Comparison of ENCODE assay signal across 8 mouse cellular contexts in genomic region chr5:137277360-137278342, GRCm38 (mm10). TPM values are rescaled to one million over a fixed set of nuclear protein-coding genes. Genes with fewer than 3 reads are reported as not detected.
DNase-seq lines count a peak whose midpoint lies in the region; ATAC-seq lines count a peak whose summit lies in the region.

No protein-coding gene starts in this region.

- no peak overlapping the region for H3K4me3 ChIP-seq in neural tube, embryonic 11.5 days (ENCODE audit: low read depth, low read length)
- 0 out of 2 replicates have a peak overlapping the region, but pooled peaks have one; percentile 8 for H3K4me3 ChIP-seq in intestine, embryonic 15.5 days (replicated peaks)
- no peak overlapping the region for H3K4me3 ChIP-seq in midbrain, embryonic 15.5 days

- no peaks in the 10 kb centered on the region for H3K36me3 ChIP-seq in neural tube, embryonic 11.5 days (ENCODE audit: control insufficient read depth, insufficient read depth, low read length)
- no peaks in the 10 kb centered on the region for H3K36me3 ChIP-seq in intestine, embryonic 15.5 days
- no peaks in the 10 kb centered on the region for H3K36me3 ChIP-seq in midbrain, embryonic 15.5 days (replicated peaks)

- H3K9ac ChIP-seq in neural tube, embryonic 11.5 days (ENCODE audit: low read length) = no peak overlapping the region
- peak overlapping the region; percentile 28; the same call in 1 of the 2 replicates for H3K9ac ChIP-seq in intestine, embryonic 15.5 days
- no peak overlapping the region for H3K9ac ChIP-seq in midbrain, embryonic 15.5 days

- H3K4me2 ChIP-seq in neural tube, embryonic 11.5 days (ENCODE audit: low read depth) = 0 out of 2 replicates have a peak overlapping the region, but pooled peaks have one; percentile 4
- peak overlapping the region; percentile 46 for H3K4me2 ChIP-seq in intestine, embryonic 15.5 days (replicated peaks)
- H3K4me2 ChIP-seq in midbrain, embryonic 15.5 days = no peak overlapping the region

- WGBS in neural tube, embryonic 11.5 days = 34% methylated on average over 18 of the region's 18 CpGs
- WGBS in intestine, embryonic 15.5 days = 23% methylated on average over 18 of the region's 18 CpGs
- WGBS in midbrain, embryonic 15.5 days = 54% methylated on average over 18 of the region's 18 CpGs

- H3K9me3 ChIP-seq in neural tube, embryonic 11.5 days (ENCODE audit: control insufficient read depth, low read length) = no peaks in the 10 kb centered on the region
- H3K9me3 ChIP-seq in intestine, embryonic 15.5 days = no peaks in the 10 kb centered on the region
- peaks cover 6% of the 10 kb centered on the region; the same call in 1 of the 2 replicates for H3K9me3 ChIP-seq in midbrain, embryonic 15.5 days

- DNase-seq in adrenal gland, postnatal 10 days = peak; percentile 51
- DNase-seq in adrenal gland, postnatal 25 days = no peak
- DNase-seq in neural tube, embryonic 11.5 days (ENCODE audit: low spot score) = peak; percentile 55
- no peak for DNase-seq in neural tube, embryonic 10.5 days (ENCODE audit: extremely low spot score, low spot score)
- DNase-seq in layer of hippocampus, adult 8-10 months (ENCODE audit: low spot score in 2 of 2) = no peak
- no peak for DNase-seq in frontal cortex, adult 2 months (ENCODE audit: extremely low spot score in 1 of 2, low spot score in 1 of 2)

- H3K4me1 ChIP-seq in neural tube, embryonic 11.5 days (ENCODE audit: control insufficient read depth, insufficient read depth, low read length) = no peaks in the 10 kb centered on the region
- H3K4me1 ChIP-seq in intestine, embryonic 15.5 days (replicated peaks) = no peaks in the 10 kb centered on the region
- H3K4me1 ChIP-seq in midbrain, embryonic 15.5 days = no peaks in the 10 kb centered on the region

- H3K27me3 ChIP-seq in neural tube, embryonic 11.5 days (ENCODE audit: control insufficient read depth, insufficient read depth, low read length) = no peaks in the 10 kb centered on the region
- H3K27me3 ChIP-seq in intestine, embryonic 15.5 days (replicated peaks) = no peaks in the 10 kb centered on the region
- no peaks in the 10 kb centered on the region for H3K27me3 ChIP-seq in midbrain, embryonic 15.5 days (replicated peaks)

- ATAC-seq in neural tube, embryonic 11.5 days (ENCODE audit: insufficient read depth, low FRiP score, low TSS enrichment) = no peak
- ATAC-seq in intestine, embryonic 15.5 days = peak; percentile 93
- no peak for ATAC-seq in midbrain, embryonic 15.5 days (replicated peaks)

- H3K27ac ChIP-seq in neural tube, embryonic 11.5 days (ENCODE audit: low read depth, low read length) = no peak overlapping the region
- H3K27ac ChIP-seq in intestine, embryonic 15.5 days = peak overlapping the region; percentile 95
- 0 out of 2 replicates have a peak overlapping the region, but pooled peaks have one; percentile 26 for H3K27ac ChIP-seq in midbrain, embryonic 15.5 days

RNA-seq across cellular contexts. Expression of gene Ache, which starts 9.7 kb away (rescaled TPM):
- 10 to 100 TPM; 11.6 to 21.3 TPM for total RNA-seq in adrenal gland, postnatal 10 days (2021)
- total RNA-seq in adrenal gland, postnatal 25 days (2021) = 6.7 and 10.9 TPM in 2 replicates
- polyA plus RNA-seq in neural tube, embryonic 11.5 days (2014; fragmentation: Nextera tagmentation; extraction: Ambion mirVana) = 14.5 and 14.7 TPM in 2 replicates
- 9.5 and 9.7 TPM in 2 replicates for polyA plus RNA-seq in intestine, embryonic 15.5 days (2015; fragmentation: Nextera tagmentation; extraction: Ambion mirVana)
- polyA plus RNA-seq in midbrain, embryonic 15.5 days (2015; fragmentation: Nextera tagmentation; extraction: Ambion mirVana) = 39.8 and 45.6 TPM in 2 replicates
- total RNA-seq in layer of hippocampus, adult 8-10 months (2022) = 10 to 100 TPM; 61.0 to 73.5 (median 63.6) TPM
- polyA plus RNA-seq in frontal cortex, adult 2 months (2012; rRNA removed) = 63.7 and 65.6 TPM in 2 replicates

RNA-seq across cellular contexts. Expression of gene Ufsp1, which starts 16.8 kb away (rescaled TPM):
- 10 to 100 TPM in 1 of 2 experiments, 1 to 10 TPM in 1; 7.6 to 11.5 TPM for total RNA-seq in adrenal gland, postnatal 10 days (2021)
- total RNA-seq in adrenal gland, postnatal 25 days (2021) = 9.6 and 12.1 TPM in 2 replicates
- 9.3 and 10.9 TPM in 2 replicates for polyA plus RNA-seq in neural tube, embryonic 11.5 days (2014; fragmentation: Nextera tagmentation; extraction: Ambion mirVana)
- polyA plus RNA-seq in intestine, embryonic 15.5 days (2015; fragmentation: Nextera tagmentation; extraction: Ambion mirVana) = 7.8 and 8.5 TPM in 2 replicates
- polyA plus RNA-seq in midbrain, embryonic 15.5 days (2015; fragmentation: Nextera tagmentation; extraction: Ambion mirVana) = 18.2 and 18.7 TPM in 2 replicates
- 10 to 100 TPM in 3 of 4 experiments, 1 to 10 TPM in 1; 7.4 to 14.7 (median 12.7) TPM for total RNA-seq in layer of hippocampus, adult 8-10 months (2022)
- polyA plus RNA-seq in frontal cortex, adult 2 months (2012; rRNA removed) = 12.4 and 13.1 TPM in 2 replicates

RNA-seq across cellular contexts. Expression of gene Srrt, which starts 29.8 kb away (rescaled TPM):
- 100 to 1,000 TPM; 130 to 173 TPM for total RNA-seq in adrenal gland, postnatal 10 days (2021)
- total RNA-seq in adrenal gland, postnatal 25 days (2021) = 164 and 195 TPM in 2 replicates
- polyA plus RNA-seq in neural tube, embryonic 11.5 days (2014; fragmentation: Nextera tagmentation; extraction: Ambion mirVana) = 151 and 166 TPM in 2 replicates
- 117 and 120 TPM in 2 replicates for polyA plus RNA-seq in intestine, embryonic 15.5 days (2015; fragmentation: Nextera tagmentation; extraction: Ambion mirVana)
- 106 and 107 TPM in 2 replicates for polyA plus RNA-seq in midbrain, embryonic 15.5 days (2015; fragmentation: Nextera tagmentation; extraction: Ambion mirVana)
- total RNA-seq in layer of hippocampus, adult 8-10 months (2022) = 100 to 1,000 TPM; 220 to 278 (median 242) TPM
- 268 and 278 TPM in 2 replicates for polyA plus RNA-seq in frontal cortex, adult 2 months (2012; rRNA removed)

RNA-seq across cellular contexts. Expression of gene Trip6, which starts 36.6 kb away (rescaled TPM):
- total RNA-seq in adrenal gland, postnatal 10 days (2021) = 10 to 100 TPM; 33.6 to 36.8 TPM
- 32.3 and 40.8 TPM in 2 replicates for total RNA-seq in adrenal gland, postnatal 25 days (2021)
- 38.1 and 40.3 TPM in 2 replicates for polyA plus RNA-seq in neural tube, embryonic 11.5 days (2014; fragmentation: Nextera tagmentation; extraction: Ambion mirVana)
- polyA plus RNA-seq in intestine, embryonic 15.5 days (2015; fragmentation: Nextera tagmentation; extraction: Ambion mirVana) = 63.9 and 64.8 TPM in 2 replicates
- 14.7 and 19.1 TPM in 2 replicates for polyA plus RNA-seq in midbrain, embryonic 15.5 days (2015; fragmentation: Nextera tagmentation; extraction: Ambion mirVana)
- total RNA-seq in layer of hippocampus, adult 8-10 months (2022) = 1 to 10 TPM; 6.1 to 8.0 (median 6.7) TPM
- polyA plus RNA-seq in frontal cortex, adult 2 months (2012; rRNA removed) = 8.5 and 9.0 TPM in 2 replicates

RNA-seq across cellular contexts. Expression of gene Slc12a9, which starts 55.7 kb away (rescaled TPM):
- total RNA-seq in adrenal gland, postnatal 10 days (2021) = 10 to 100 TPM in 1 of 2 experiments, 1 to 10 TPM in 1; 9.2 to 12.6 TPM
- 9.2 and 17.7 TPM in 2 replicates for total RNA-seq in adrenal gland, postnatal 25 days (2021)
- polyA plus RNA-seq in neural tube, embryonic 11.5 days (2014; fragmentation: Nextera tagmentation; extraction: Ambion mirVana) = 7.9 and 9.0 TPM in 2 replicates
- polyA plus RNA-seq in intestine, embryonic 15.5 days (2015; fragmentation: Nextera tagmentation; extraction: Ambion mirVana) = 14.3 and 15.9 TPM in 2 replicates
- polyA plus RNA-seq in midbrain, embryonic 15.5 days (2015; fragmentation: Nextera tagmentation; extraction: Ambion mirVana) = 27.7 and 29.5 TPM in 2 replicates
- 10 to 100 TPM; 25.6 to 37.8 (median 32.0) TPM for total RNA-seq in layer of hippocampus, adult 8-10 months (2022)
- polyA plus RNA-seq in frontal cortex, adult 2 months (2012; rRNA removed) = 32.6 and 34.6 TPM in 2 replicates

Comparison
In these comparisons a context has a peak if more than half of its experiments do, and no peak if none do; other contexts are left out.
1. DNase-seq: peak in adrenal gland, postnatal 10 days (single experiment) and neural tube, embryonic 11.5 days (single experiment); none in adrenal gland, postnatal 25 days (single experiment), neural tube, embryonic 10.5 days (single experiment), layer of hippocampus, adult 8-10 months (0 of 2) and frontal cortex, adult 2 months (0 of 2).